Mouse (Mus musculus) kidney, embryonic 16.5 days (tissue): ENCODE measurements around the gene Mov10. TPM values are rescaled to one million over a fixed set of nuclear protein-coding genes. Genes with fewer than 3 reads are reported as not detected.
"Not testable (repeated sequence)": the region's sequence is repeated elsewhere in the genome, so short reads cannot be mapped to it uniquely, and the experiment has no call there.

Experiments
- ATAC-seq: fragments of 200-750 bp; cut with Nextera tagmentation; 2 replicates; pipeline ENCODE4 v1.8.0; 2017; ENCODE audit warnings: moderate TSS enrichment; ENCODE audit not compliant: low FRiP score, low TSS enrichment
- H3K27ac ChIP-seq: fragments of 300-500 bp; sonication (generic); 2 replicates; pipeline ENCODE4 v1.5.1; 2014; ENCODE audit warnings: low read length
- H3K27me3 ChIP-seq: fragments of 300-500 bp; sonication (generic); 2 replicates; pipeline ENCODE4 v1.6.1; 2014; ENCODE audit warnings: low read length, control low read depth, mixed read lengths; ENCODE audit not compliant: insufficient read depth
- H3K36me3 ChIP-seq: fragments of 300-500 bp; sonication (generic); 2 replicates; pipeline ENCODE4 v1.6.1; 2014; ENCODE audit warnings: low read length, control low read depth, mixed read lengths; ENCODE audit not compliant: insufficient read depth
- H3K4me1 ChIP-seq: fragments of 300-500 bp; sonication (generic); 2 replicates; pipeline ENCODE4 v1.6.1; 2014; ENCODE audit warnings: low read length, control low read depth, mixed read lengths; ENCODE audit not compliant: insufficient read depth
- H3K4me2 ChIP-seq: fragments of 300-500 bp; sonication (generic); replicated peaks from 2 replicates; pipeline ENCODE4 v1.6.1; 2014; ENCODE audit warnings: low read depth, low read length
- H3K4me3 ChIP-seq: fragments of 300-500 bp; sonication (generic); 2 replicates; pipeline ENCODE4 v1.5.1; 2014; ENCODE audit warnings: mild to moderate bottlenecking, low read length
- H3K9ac ChIP-seq: fragments of 300-500 bp; sonication (generic); replicated peaks from 2 replicates; pipeline ENCODE4 v1.6.1; 2014; ENCODE audit warnings: low read length
- H3K9me3 ChIP-seq: fragments of 300-500 bp; sonication (generic); 2 replicates; pipeline ENCODE4 v1.6.1; 2016; ENCODE audit warnings: low read length, control low read depth
- WGBS: fragments of 180-500 bp; shearing (Covaris S2); extraction: QIAGEN DNeasy Blood & Tissue Kit; methylation state at CpG from one replicate; pipeline ENCODE4 v1.1.7; 2014; 5-methylcytosine and 5-hydroxymethylcytosine counted together
- polyA plus RNA-seq: library from polyadenylated mRNA; unstranded; fragments of >200 nt; fragmentation: Nextera tagmentation; extraction: Ambion mirVana; gene quantifications from 2 replicates; pipeline ENCODE4 v1.2.1, GENCODE M21; 2015

The Mov10 gene
- polyA plus RNA-seq, 1 experiment from 2014 or later = 61.5 TPM

GRCm38 (mm10) chr3:104813227-104813626 is 5.1 kb downstream of the Mov10 start:
- H3K4me1 ChIP-seq = peaks cover 19% of the 10 kb centered on the region
- 92% methylated on average over 7 of the region's 7 CpGs for WGBS
- H3K9me3 ChIP-seq, H3K27ac ChIP-seq, H3K27me3 ChIP-seq, ATAC-seq, H3K4me3 ChIP-seq, H3K36me3 ChIP-seq, H3K9ac ChIP-seq, H3K4me2 ChIP-seq: not testable (repeated sequence)

- no peak overlapping the region for H3K27ac ChIP-seq
- H3K4me1 ChIP-seq = peaks cover 19% of the 10 kb centered on the region
- no peak overlapping the region for H3K9ac ChIP-seq
- no peak overlapping the region for H3K4me3 ChIP-seq
- 89% methylated on average over 4 of the region's 4 CpGs for WGBS
- H3K4me2 ChIP-seq = no peak overlapping the region
- H3K27me3 ChIP-seq = no peaks in the 10 kb centered on the region
- ATAC-seq = no peak
- H3K36me3 ChIP-seq = 0 out of 2 replicates have a peak, but pooled peaks cover 3% of the 10 kb centered on the region
- H3K9me3 ChIP-seq = no peaks in the 10 kb centered on the region
Measured at GRCm38 (mm10) chr3:104812254-104812653, 6.1 kb downstream of the Mov10 start.

GRCm38 (mm10) chr3:104811752-104812151 is 6.6 kb downstream of the Mov10 start:
- no peaks in the 10 kb centered on the region for H3K27me3 ChIP-seq
- no peaks in the 10 kb centered on the region for H3K9me3 ChIP-seq
- no peak overlapping the region for H3K4me2 ChIP-seq
- H3K36me3 ChIP-seq = 0 out of 2 replicates have a peak, but pooled peaks cover 3% of the 10 kb centered on the region
- no peak overlapping the region for H3K27ac ChIP-seq
- no peak for ATAC-seq
- H3K4me3 ChIP-seq = no peak overlapping the region
- no peak overlapping the region for H3K9ac ChIP-seq
- WGBS = 34% methylated on average over 3 of the region's 3 CpGs
- peaks cover 15% of the 10 kb centered on the region for H3K4me1 ChIP-seq

GRCm38 (mm10) chr3:104805539-104805938 is 12.8 kb downstream of the Mov10 start:
- Histone ChIP-seq H3K4me2 (no peak overlapping the region), H3K36me3 (peaks cover 34% of the 10 kb centered on the region), H3K9ac (no peak overlapping the region), H3K9me3 (no peaks in the 10 kb centered on the region), H3K4me3 (no peak overlapping the region), H3K4me1 (no peaks in the 10 kb centered on the region), H3K27me3 (no peaks in the 10 kb centered on the region), H3K27ac (no peak overlapping the region)
- peak; percentile 54 for ATAC-seq
- WGBS = 72% methylated on average over 9 of the region's 9 CpGs

GRCm38 (mm10) chr3:104804312-104804711 is 14.1 kb downstream of the Mov10 start:
- Histone ChIP-seq H3K9ac (no peak overlapping the region), H3K4me3 (no peak overlapping the region), H3K27ac (no peak overlapping the region), H3K4me1 (no peaks in the 10 kb centered on the region), H3K36me3 (peaks cover 46% of the 10 kb centered on the region), H3K27me3 (no peaks in the 10 kb centered on the region), H3K9me3 (no peaks in the 10 kb centered on the region), H3K4me2 (no peak overlapping the region)
- no peak for ATAC-seq
- whole genome bisulfite sequencing = 95% methylated on average over 10 of the region's 10 CpGs

GRCm38 (mm10) chr3:104801481-104801880 is 16.9 kb downstream of the Mov10 start:
- no peak overlapping the region for H3K4me2 ChIP-seq
- no peaks in the 10 kb centered on the region for H3K4me1 ChIP-seq
- no peaks in the 10 kb centered on the region for H3K9me3 ChIP-seq
- H3K4me3 ChIP-seq = no peak overlapping the region
- H3K9ac ChIP-seq = no peak overlapping the region
- 91% methylated on average over 6 of the region's 6 CpGs for WGBS
- H3K27me3 ChIP-seq = no peaks in the 10 kb centered on the region
- ATAC-seq = no peak
- no peak overlapping the region for H3K27ac ChIP-seq
- H3K36me3 ChIP-seq = peaks cover 67% of the 10 kb centered on the region

GRCm38 (mm10) chr3:104800681-104801080 is 17.7 kb downstream of the Mov10 start:
- no peak overlapping the region for H3K9ac ChIP-seq
- H3K4me3 ChIP-seq = no peak overlapping the region
- no peaks in the 10 kb centered on the region for H3K9me3 ChIP-seq
- H3K27ac ChIP-seq = no peak overlapping the region
- H3K27me3 ChIP-seq = no peaks in the 10 kb centered on the region
- WGBS = 94% methylated on average over 11 of the region's 11 CpGs
- H3K4me1 ChIP-seq = peaks cover 5% of the 10 kb centered on the region
- H3K36me3 ChIP-seq = peaks cover 68% of the 10 kb centered on the region
- H3K4me2 ChIP-seq = no peak overlapping the region
- ATAC-seq = no peak

- no peak overlapping the region for H3K9ac ChIP-seq
- peaks cover 44% of the 10 kb centered on the region for H3K4me1 ChIP-seq
- 73% methylated on average over 15 of the region's 15 CpGs for WGBS
- ATAC-seq = no peak
- H3K4me2 ChIP-seq = no peak overlapping the region
- H3K9me3 ChIP-seq = no peaks in the 10 kb centered on the region
- H3K36me3 ChIP-seq = peaks cover 70% of the 10 kb centered on the region
- H3K27me3 ChIP-seq = no peaks in the 10 kb centered on the region
- no peak overlapping the region; the same call in 1 of the 2 replicates for H3K27ac ChIP-seq
- H3K4me3 ChIP-seq = no peak overlapping the region
Measured at GRCm38 (mm10) chr3:104796430-104797082, 21.8 kb downstream of the Mov10 start.

- Histone ChIP-seq H3K9ac (no peak overlapping the region), H3K4me1 (peaks cover 52% of the 10 kb centered on the region), H3K27me3 (no peaks in the 10 kb centered on the region), H3K27ac (peak overlapping the region; percentile 94; the same call in 1 of the 2 replicates), H3K4me2 (no peak overlapping the region), H3K4me3 (no peak overlapping the region), H3K9me3 (no peaks in the 10 kb centered on the region), H3K36me3 (peaks cover 63% of the 10 kb centered on the region)
- WGBS = 59% methylated on average over 15 of the region's 15 CpGs
- ATAC-seq = no peak
Measured at GRCm38 (mm10) chr3:104795661-104796340, 22.6 kb downstream of the Mov10 start.

- Histone ChIP-seq H3K27ac (peak overlapping the region; percentile 94), H3K4me1 (peaks cover 59% of the 10 kb centered on the region), H3K9ac (no peak overlapping the region; the same call in 1 of the 2 replicates), H3K4me2 (0 out of 2 replicates have a peak overlapping the region, but pooled peaks have one; percentile 21), H3K4me3 (no peak overlapping the region), H3K27me3 (no peaks in the 10 kb centered on the region), H3K9me3 (no peaks in the 10 kb centered on the region), H3K36me3 (peaks cover 55% of the 10 kb centered on the region)
- ATAC-seq = 0 out of 2 replicates have a peak, but pooled peaks have one; percentile 2
- 42% methylated on average over 12 of the region's 12 CpGs for WGBS
Measured at GRCm38 (mm10) chr3:104794953-104795470, 23.4 kb downstream of the Mov10 start.
